Mouse (Mus musculus) MEL (cell line): ENCODE data around the gene Traf5. TPM values are rescaled to one million over a fixed set of nuclear protein-coding genes. Genes with fewer than 3 reads are reported as not detected.

Experiments used
- DNase-seq: peaks from one replicate; pipeline ENCODE4 v3.0.0; 2011; ENCODE audit warnings: low read depth, low spot score
- H3K27ac ChIP-seq: 2 replicates; pipeline ENCODE4 v1.5.1; 2012; ENCODE audit warnings: low read depth, mild to moderate bottlenecking, control low read depth, low read length, moderate library complexity; ENCODE audit not compliant: control insufficient read depth
- H3K27me3 ChIP-seq, 2 experiments: fragments of 150-350 bp in 1 of 2; sonication (generic) in 1 of 2; 2 replicates each; pipeline ENCODE4 v1.6.1; 2012; ENCODE audit warnings: low read length in 2 of 2, mild to moderate bottlenecking in 2 of 2, improper control_type of control experiment in 1 of 2, moderate library complexity in 1 of 2; ENCODE audit not compliant: insufficient read depth in 2 of 2, control insufficient read depth in 1 of 2
- H3K36me3 ChIP-seq, 2 experiments: 2 replicates each; pipeline ENCODE4 v1.6.1; 2012 to 2014; ENCODE audit warnings: low read length in 2 of 2, improper control_type of control experiment in 1 of 2, inconsistent platforms in 1 of 2, mild to moderate bottlenecking in 1 of 2; ENCODE audit not compliant: insufficient read depth in 2 of 2, control insufficient read depth in 1 of 2
- H3K4me1 ChIP-seq, 2 experiments: fragments of 150-350 bp in 1 of 2; sonication (generic) in 1 of 2; 2 replicates each; pipeline ENCODE4 v1.6.1; 2012; ENCODE audit warnings: low read length in 2 of 2, improper control_type of control experiment in 1 of 2, mild to moderate bottlenecking in 1 of 2; ENCODE audit not compliant: insufficient read depth in 2 of 2, control insufficient read depth in 1 of 2
- H3K4me3 ChIP-seq, 2 experiments: fragments of 150-350 bp in 1 of 2; sonication (generic) in 1 of 2; 2 replicates each; pipeline ENCODE4 v1.5.1; 2012; ENCODE audit warnings: low read depth in 2 of 2, low read length in 2 of 2, mild to moderate bottlenecking in 2 of 2, moderate library complexity in 2 of 2, control low read depth in 1 of 2, improper control_type of control experiment in 1 of 2; ENCODE audit not compliant: control insufficient read depth in 1 of 2, insufficient read depth in 1 of 2
- H3K79me2 ChIP-seq: 2 replicates; pipeline ENCODE4 v1.6.1; 2012; ENCODE audit warnings: mild to moderate bottlenecking, low read length, moderate library complexity; ENCODE audit not compliant: control insufficient read depth, poor library complexity, insufficient read depth
- H3K9ac ChIP-seq: 2 replicates; pipeline ENCODE4 v1.6.1; 2012; ENCODE audit warnings: low read depth, mild to moderate bottlenecking, control low read depth, low read length, moderate library complexity; ENCODE audit not compliant: control insufficient read depth, poor library complexity, severe bottlenecking
- H3K9me3 ChIP-seq: fragments of 150-350 bp; sonication (generic); replicated peaks from 2 replicates; pipeline ENCODE4 v1.6.1; 2012; ENCODE audit warnings: mild to moderate bottlenecking, low read length, improper control_type of control experiment, moderate library complexity; ENCODE audit not compliant: insufficient read depth
- BHLHE40 ChIP-seq: IDR thresholded peaks from 2 replicates; pipeline ENCODE4 v1.6.1; 2012; ENCODE audit warnings: low read depth, mild to moderate bottlenecking, inconsistent platforms, low read length, improper control_type of control experiment, borderline replicate concordance
- CHD1 ChIP-seq: IDR thresholded peaks from 2 replicates; pipeline ENCODE4 v1.6.1; 2012; ENCODE audit warnings: low read depth, mild to moderate bottlenecking, inconsistent platforms, low read length, improper control_type of control experiment
- CHD2 ChIP-seq: IDR thresholded peaks from 2 replicates; pipeline ENCODE4 v1.6.1; 2011; ENCODE audit warnings: low read length, improper control_type of control experiment
- CTCF ChIP-seq, 3 experiments: IDR thresholded peaks in 2 of 3; conservative IDR thresholded peaks in 1 of 3; 2 replicates each; pipeline ENCODE4 v1.5.1; 2011 to 2012; ENCODE audit warnings: low read length in 3 of 3, low read depth in 2 of 3, mild to moderate bottlenecking in 2 of 3, improper control_type of control experiment in 1 of 3, inconsistent platforms in 1 of 3, mixed read lengths in 1 of 3, moderate library complexity in 1 of 3; ENCODE audit not compliant: control insufficient read depth in 1 of 3, insufficient read depth in 1 of 3, poor library complexity in 1 of 3, severe bottlenecking in 1 of 3
- ELF1 ChIP-seq: IDR thresholded peaks from 2 replicates; pipeline ENCODE4 v1.6.1; 2014; ENCODE audit warnings: low read depth, mild to moderate bottlenecking, inconsistent platforms, low read length, improper control_type of control experiment, moderate library complexity
- ETS1 ChIP-seq: IDR thresholded peaks from 2 replicates; pipeline ENCODE4 v1.6.1; 2012; ENCODE audit warnings: low read depth, mild to moderate bottlenecking, inconsistent platforms, low read length, improper control_type of control experiment, moderate library complexity
- GABPA ChIP-seq: IDR thresholded peaks from 2 replicates; pipeline ENCODE4 v1.6.1; 2012; ENCODE audit warnings: low read depth, mild to moderate bottlenecking, inconsistent platforms, low read length, improper control_type of control experiment, moderate library complexity
- HCFC1 ChIP-seq: IDR thresholded peaks from 2 replicates; pipeline ENCODE4 v1.6.1; 2012; ENCODE audit warnings: low read depth, mild to moderate bottlenecking, inconsistent platforms, low read length, improper control_type of control experiment, moderate library complexity
- JUND ChIP-seq: IDR thresholded peaks from 2 replicates; pipeline ENCODE4 v1.6.1; 2011; ENCODE audit warnings: low read depth, mild to moderate bottlenecking, improper control_type of control experiment, low read length
- KAT2A ChIP-seq: conservative IDR thresholded peaks from 2 replicates; pipeline ENCODE4 v1.6.1; 2012; ENCODE audit warnings: low read depth, low read length, improper control_type of control experiment, inconsistent platforms
- MEF2A ChIP-seq: IDR thresholded peaks from 2 replicates; pipeline ENCODE4 v1.6.1; 2014; ENCODE audit warnings: low read depth, mild to moderate bottlenecking, inconsistent platforms, low read length, improper control_type of control experiment; ENCODE audit not compliant: poor library complexity, insufficient replicate concordance, severe bottlenecking; ENCODE audit errors: extremely low read depth
- MXI1 ChIP-seq: IDR thresholded peaks from 2 replicates; pipeline ENCODE4 v1.6.1; 2011; ENCODE audit warnings: mild to moderate bottlenecking, low read depth, low read length, improper control_type of control experiment
- MYB ChIP-seq: IDR thresholded peaks from 2 replicates; pipeline ENCODE4 v1.6.1; 2011; ENCODE audit warnings: mild to moderate bottlenecking, low read depth, low read length, improper control_type of control experiment
- NELFE ChIP-seq: IDR thresholded peaks from 2 replicates; pipeline ENCODE4 v1.6.1; 2011; ENCODE audit warnings: low read depth, low read length, improper control_type of control experiment
- POLR2AphosphoS2 ChIP-seq: IDR thresholded peaks from 2 replicates; pipeline ENCODE4 v1.6.1; 2011; ENCODE audit warnings: low read length, improper control_type of control experiment
- RCOR1 ChIP-seq: IDR thresholded peaks from 2 replicates; pipeline ENCODE4 v1.6.1; 2012; ENCODE audit warnings: low read depth, mild to moderate bottlenecking, inconsistent platforms, low read length, improper control_type of control experiment
- TAL1 ChIP-seq: IDR thresholded peaks from 2 replicates; pipeline ENCODE4 v1.6.1; 2012; ENCODE audit warnings: mild to moderate bottlenecking, inconsistent platforms, low read length, moderate library complexity, mixed read lengths
- TBP ChIP-seq: IDR thresholded peaks from 2 replicates; pipeline ENCODE4 v1.8.0; 2011; ENCODE audit warnings: low read depth, low read length, improper control_type of control experiment
- TCF12 ChIP-seq: IDR thresholded peaks from 2 replicates; pipeline ENCODE4 v1.6.1; 2014; ENCODE audit warnings: low read depth, mild to moderate bottlenecking, inconsistent platforms, low read length, improper control_type of control experiment, moderate library complexity
- USF1 ChIP-seq: IDR thresholded peaks from 2 replicates; pipeline ENCODE4 v1.6.1; 2014; ENCODE audit warnings: low read depth, mild to moderate bottlenecking, inconsistent platforms, low read length, improper control_type of control experiment, moderate library complexity
- ZC3H11A ChIP-seq: IDR thresholded peaks from 2 replicates; pipeline ENCODE4 v1.6.1; 2012; ENCODE audit warnings: low read depth, mild to moderate bottlenecking, inconsistent platforms, low read length, improper control_type of control experiment
- ZNF384 ChIP-seq: IDR thresholded peaks from 2 replicates; pipeline ENCODE4 v1.6.1; 2012; ENCODE audit warnings: low read depth, mild to moderate bottlenecking, inconsistent platforms, low read length, improper control_type of control experiment
- polyA plus RNA-seq, 2 experiments: library from polyadenylated mRNA; stranded (reverse) in 1 of 2; unstranded in 1 of 2; fragments of >175 nt in 1 of 2; fragments of >200 nt in 1 of 2; gene quantifications; 2 replicates each; pipeline versions ENCODE4 v1.2.1 to v1.2.4; 2012; ENCODE audit warnings: low replicate concordance in 2 of 2, low read depth in 1 of 2; ENCODE audit not compliant: insufficient read length in 2 of 2, insufficient read depth in 1 of 2, missing spikeins in 1 of 2
- total RNA-seq: library from RNA; depleted of rRNA; stranded (reverse); fragments of 300-350 nt; gene quantifications from 2 replicates; pipeline ENCODE4 v1.2.3, GENCODE M21; 2012

Gene Traf5
- total and polyA plus RNA-seq, 3 experiments = 4.0 to 7.3 TPM; not detected in 1

DNA sequence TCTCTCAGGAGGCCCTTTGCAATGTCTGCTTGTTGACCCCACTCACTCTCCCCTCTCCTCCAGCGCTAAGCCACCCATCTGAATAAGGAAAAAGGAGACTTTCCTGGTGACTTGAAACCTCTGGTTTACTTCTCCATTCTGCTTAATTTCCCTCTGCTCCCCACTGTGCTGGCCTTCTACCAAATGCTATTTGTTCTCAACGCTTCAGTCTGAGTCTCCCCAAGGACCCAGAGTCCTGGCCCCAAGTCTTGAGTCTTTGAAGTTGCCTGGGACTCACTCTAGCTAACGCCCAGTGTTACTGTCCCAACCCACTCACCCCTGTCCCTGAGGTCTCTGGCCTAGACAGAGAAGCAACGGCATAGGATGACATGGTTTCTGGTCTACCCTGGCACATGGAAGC is 4.3 kb downstream of the Traf5 start:
- no peak for DNase-seq
- H3K9ac ChIP-seq = no peak overlapping the region
- TF ChIP-seq MXI1 (no peak), CTCF (IDR thresholded peaks at IDR 0.05 in 2 of 3, conservative IDR thresholded peaks at IDR 0.05 in 1 of 3; ENCODE audit: control insufficient read depth in 1 of 3, insufficient read depth in 1 of 3, low read depth in 2 of 3, low read length in 3 of 3, poor library complexity in 1 of 3, severe bottlenecking in 1 of 3) (no peak), BHLHE40 (no peak), ZC3H11A (no peak), CHD1 (no peak), TAL1 (no peak), JUND (no peak), MYB (no peak), CHD2 (no peak), NELFE (no peak), TBP (no peak), ELF1 (no peak), TCF12 (no peak), ZNF384 (no peak), GABPA (no peak)
- TF ChIP-seq, all 39 proteins: peak for 0
- peaks cover 3 to 14% of the 10 kb centered on the region in 2 experiments for H3K4me1 ChIP-seq
- H3K4me3 ChIP-seq = no peak overlapping the region
- no peaks in the 10 kb centered on the region; the same call in 1 of the 2 replicates for H3K79me2 ChIP-seq
- no peak overlapping the region for H3K27ac ChIP-seq
- no peaks in the 10 kb centered on the region for H3K9me3 ChIP-seq
- no peaks in the 10 kb centered on the region for H3K27me3 ChIP-seq
- peaks cover 0 to 6% of the 10 kb centered on the region in 2 experiments; a peak in 1 of 4 replicates for H3K36me3 ChIP-seq

DNA sequence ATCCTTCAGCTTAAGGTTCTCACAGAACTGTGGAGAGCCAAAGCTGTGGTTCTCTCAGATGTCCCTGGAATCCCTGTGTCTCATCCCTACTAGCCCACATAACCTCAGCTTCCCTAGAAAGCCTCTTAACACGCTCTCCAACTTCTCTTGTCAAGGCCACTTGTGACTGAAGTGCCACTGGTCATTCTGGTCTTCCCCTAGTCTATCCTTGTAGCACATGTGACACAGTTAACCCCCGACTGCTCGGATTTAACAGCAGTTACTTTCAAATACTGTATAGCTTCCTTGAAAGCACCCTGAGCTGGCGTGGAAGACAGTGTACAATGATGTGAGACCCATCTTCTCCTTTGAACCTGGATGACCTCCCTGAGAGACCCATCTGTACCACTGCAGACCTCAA is 5.3 kb downstream of the Traf5 start:
- Histone ChIP-seq H3K4me3 (no peak overlapping the region), H3K27me3 (no peaks in the 10 kb centered on the region), H3K36me3 (peaks cover 0 to 6% of the 10 kb centered on the region in 2 experiments; a peak in 1 of 4 replicates), H3K9ac (no peak overlapping the region), H3K79me2 (no peaks in the 10 kb centered on the region; the same call in 1 of the 2 replicates), H3K9me3 (no peaks in the 10 kb centered on the region), H3K27ac (no peak overlapping the region), H3K4me1 (peaks cover 3 to 14% of the 10 kb centered on the region in 2 experiments)
- TF ChIP-seq TBP (no peak), USF1 (no peak), NELFE (no peak), POLR2AphosphoS2 (no peak), JUND (no peak), ETS1 (no peak), TCF12 (no peak), RCOR1 (no peak), ELF1 (no peak), MXI1 (no peak), HCFC1 (no peak), MYB (no peak), KAT2A (no peak), MEF2A (no peak)
- no peak for DNase-seq
